17 mouse cellular contexts compared by ENCODE assay signal in the genomic region with DNA sequence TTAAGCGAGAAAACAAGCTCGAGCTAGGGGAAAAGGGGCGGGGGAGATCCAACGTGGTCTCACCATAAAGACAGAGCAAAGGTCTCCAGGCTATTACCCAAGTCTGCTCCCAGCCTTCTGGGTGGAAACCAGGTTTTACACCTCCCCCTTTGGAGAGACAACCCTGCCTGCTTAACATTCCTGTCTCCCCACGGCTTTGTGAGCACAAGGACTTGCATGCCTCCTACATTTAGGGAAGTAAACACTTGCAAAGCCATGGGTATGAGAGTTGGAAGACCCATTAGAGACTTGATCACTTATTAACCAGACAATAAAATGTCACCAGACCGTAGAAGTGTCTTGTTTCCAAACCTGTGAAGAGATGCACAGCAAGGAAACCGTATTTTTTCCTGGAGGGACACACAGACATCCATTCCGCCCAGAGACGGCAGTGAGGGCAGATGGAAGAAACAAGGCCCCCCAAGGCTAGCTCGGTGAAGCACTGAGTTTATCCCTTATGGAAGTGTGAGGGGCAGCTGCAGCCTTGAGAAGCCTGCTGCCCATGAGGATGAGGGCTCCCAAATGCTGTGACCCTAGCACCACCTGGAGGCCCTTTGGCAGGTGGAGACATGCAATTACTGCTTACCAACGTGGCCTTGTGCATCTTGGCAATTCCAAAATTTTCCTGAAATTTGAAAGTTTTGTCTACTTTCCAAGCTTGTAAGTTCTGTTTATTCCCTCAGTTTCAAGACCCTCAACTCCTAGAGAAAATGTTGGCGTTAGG. TPM values are rescaled to one million over a fixed set of nuclear protein-coding genes. Genes with fewer than 3 reads are reported as not detected.
A peak's percentile ranks its signal among the peaks of the same experiment; 100 is the strongest.
DNase-seq lines count a peak whose midpoint lies in the region; ATAC-seq and TF ChIP-seq lines count a peak whose summit lies in the region.
"Had no signal": no experiment of that assay in that cellular context is flagged by ENCODE, and none has a peak within 500 bp of the region (broad histone marks: within the 10 kb centered on the region; RNA-seq: fewer than 3 reads in every experiment).

No protein-coding gene starts in this region.

- H3K4me1 ChIP-seq in hindbrain, postnatal 0 days (ENCODE audit: insufficient read depth, low read length) = no peaks in the 10 kb centered on the region
- H3K4me1 ChIP-seq in hindbrain, embryonic 13.5 days (replicated peaks) = no peaks in the 10 kb centered on the region
- no peaks in the 10 kb centered on the region for H3K4me1 ChIP-seq in spleen, adult 2 months (ENCODE audit: control insufficient read depth, insufficient read depth, insufficient read length)
- 0 out of 2 replicates have a peak, but pooled peaks cover 6% of the 10 kb centered on the region for H3K4me1 ChIP-seq in intestine, embryonic 15.5 days (replicated peaks)
- H3K4me1 ChIP-seq: limb, embryonic 13.5 days; neural tube, embryonic 15.5 days had no signal

- 75% methylated on average over 12 of the region's 12 CpGs for WGBS in hindbrain, postnatal 0 days
- 71% methylated on average over 12 of the region's 12 CpGs for WGBS in hindbrain, embryonic 13.5 days
- WGBS in spleen, adult 2 months = 70% methylated on average over 12 of the region's 12 CpGs
- WGBS in intestine, embryonic 15.5 days = 51% methylated on average over 12 of the region's 12 CpGs

- H3K9ac ChIP-seq in hindbrain, postnatal 0 days (replicated peaks; ENCODE audit: low read length) = no peak overlapping the region
- no peak overlapping the region for H3K9ac ChIP-seq in hindbrain, embryonic 13.5 days
- no peak overlapping the region for H3K9ac ChIP-seq in intestine, embryonic 15.5 days
- H3K9ac ChIP-seq: heart, embryonic 15.5 days; limb, embryonic 13.5 days; neural tube, embryonic 15.5 days had no signal

- no peaks in the 10 kb centered on the region for H3K36me3 ChIP-seq in hindbrain, postnatal 0 days (ENCODE audit: insufficient read depth, low read length)
- H3K36me3 ChIP-seq in hindbrain, embryonic 13.5 days = no peaks in the 10 kb centered on the region
- H3K36me3 ChIP-seq in spleen, adult 2 months (ENCODE audit: control insufficient read depth, insufficient read depth, low read length) = no peaks in the 10 kb centered on the region
- no peaks in the 10 kb centered on the region for H3K36me3 ChIP-seq in intestine, embryonic 15.5 days
- H3K36me3 ChIP-seq: G1E; heart, embryonic 15.5 days; limb, embryonic 13.5 days; neural tube, embryonic 15.5 days had no signal

- DNase-seq in hindbrain, postnatal 0 days (ENCODE audit: low spot score) = peak; percentile 31
- no peak for DNase-seq in spleen, adult 2 months (ENCODE audit: low read depth in 1 of 2, low spot score in 2 of 2)
- DNase-seq in spleen, postnatal 14 days (ENCODE audit: low spot score in 2 of 2) = no peak
- peak; percentile 77 for DNase-seq in yolk sac, embryonic 10.5 days (ENCODE audit: low spot score)
- DNase-seq in spleen, adult 18-20 months = no peak
- DNase-seq in right cerebral cortex, postnatal 36 days (ENCODE audit: low spot score in 2 of 2) = no peak
- DNase-seq: adrenal gland, adult 8-10 months; cerebellum, adult 11-12 months had no signal

- no peak overlapping the region for H3K27ac ChIP-seq in hindbrain, postnatal 0 days
- H3K27ac ChIP-seq in hindbrain, embryonic 13.5 days = no peak overlapping the region
- H3K27ac ChIP-seq in spleen, adult 2 months (ENCODE audit: insufficient read depth, low read length) = no peak overlapping the region
- no peak overlapping the region for H3K27ac ChIP-seq in intestine, embryonic 15.5 days
- H3K27ac ChIP-seq: heart, embryonic 15.5 days; limb, embryonic 13.5 days; neural tube, embryonic 15.5 days had no signal

- no peak overlapping the region for H3K4me3 ChIP-seq in hindbrain, postnatal 0 days (ENCODE audit: low read length)
- H3K4me3 ChIP-seq in hindbrain, embryonic 13.5 days = no peak overlapping the region
- no peak overlapping the region for H3K4me3 ChIP-seq in spleen, adult 2 months (ENCODE audit: extremely low read depth, insufficient read depth, insufficient read length)
- H3K4me3 ChIP-seq in intestine, embryonic 15.5 days (replicated peaks) = no peak overlapping the region
- H3K4me3 ChIP-seq: heart, embryonic 15.5 days; limb, embryonic 13.5 days; neural tube, embryonic 15.5 days had no signal

- no peaks in the 10 kb centered on the region for H3K27me3 ChIP-seq in hindbrain, postnatal 0 days (ENCODE audit: insufficient read depth, low read length)
- H3K27me3 ChIP-seq in hindbrain, embryonic 13.5 days = no peaks in the 10 kb centered on the region
- no peaks in the 10 kb centered on the region for H3K27me3 ChIP-seq in spleen, adult 2 months (ENCODE audit: control insufficient read depth, insufficient read depth, low read length)
- H3K27me3 ChIP-seq in intestine, embryonic 15.5 days (replicated peaks) = no peaks in the 10 kb centered on the region
- H3K27me3 ChIP-seq: limb, embryonic 13.5 days; neural tube, embryonic 15.5 days had no signal

- ATAC-seq in hindbrain, postnatal 0 days = no peak
- ATAC-seq in hindbrain, embryonic 13.5 days (ENCODE audit: low FRiP score) = no peak
- peak; percentile 82 for ATAC-seq in intestine, embryonic 15.5 days

- TF ChIP-seq POLR2A in spleen, adult 2 months (IDR thresholded peaks at IDR 0.05; ENCODE audit: low read depth, low read length) = no peak

- no peak overlapping the region for H3K4me2 ChIP-seq in hindbrain, postnatal 0 days (ENCODE audit: low read depth, low read length)
- no peak overlapping the region for H3K4me2 ChIP-seq in hindbrain, embryonic 13.5 days
- H3K4me2 ChIP-seq in intestine, embryonic 15.5 days (replicated peaks) = no peak overlapping the region; the same call in 1 of the 2 replicates
- H3K4me2 ChIP-seq: heart, embryonic 15.5 days; limb, embryonic 13.5 days; midbrain, embryonic 11.5 days; neural tube, embryonic 15.5 days had no signal

- peak; percentile 39; the same call in 1 of the 2 replicates for TF ChIP-seq CTCF in hindbrain, postnatal 0 days (IDR thresholded peaks at IDR 0.05; ENCODE audit: low read depth)
- TF ChIP-seq CTCF in spleen, adult 2 months (IDR thresholded peaks at IDR 0.05; ENCODE audit: extremely low read depth, insufficient read depth, insufficient read length, insufficient replicate concordance) = peak; percentile 26; the same call in 1 of the 2 replicates

- no peaks in the 10 kb centered on the region for H3K9me3 ChIP-seq in hindbrain, postnatal 0 days (ENCODE audit: low read length)
- no peaks in the 10 kb centered on the region for H3K9me3 ChIP-seq in hindbrain, embryonic 13.5 days
- no peaks in the 10 kb centered on the region for H3K9me3 ChIP-seq in intestine, embryonic 15.5 days
- H3K9me3 ChIP-seq: heart, embryonic 15.5 days; limb, embryonic 13.5 days; neural tube, embryonic 15.5 days had no signal

RNA-seq across cellular contexts. Expression of gene Rtp1, which starts 8.7 kb away (rescaled TPM):
- total RNA-seq in hindbrain, postnatal 0 days (2014; rRNA removed) = 0.29 and 0.99 TPM in 2 replicates
- polyA plus RNA-seq in hindbrain, postnatal 0 days (2015; fragmentation: Nextera tagmentation; extraction: Ambion mirVana) = 0.21 and 0.36 TPM in 2 replicates
- 0.10 and 0.12 TPM in 2 replicates for polyA plus RNA-seq in hindbrain, embryonic 13.5 days (2015; fragmentation: Nextera tagmentation; extraction: Ambion mirVana)
- not detected in 2 replicates for polyA plus RNA-seq in spleen, adult 2 months (2012; rRNA removed)
- not detected in 2 replicates for polyA plus RNA-seq in intestine, embryonic 15.5 days (2015; fragmentation: Nextera tagmentation; extraction: Ambion mirVana)
- total RNA-seq: adrenal gland, adult 8-10 months; gastrocnemius, adult 8-10 months had no signal
- polyA plus RNA-seq: G1E; heart, embryonic 15.5 days; large intestine, adult 2 months; limb, embryonic 13.5 days; midbrain, embryonic 11.5 days; neural tube, embryonic 15.5 days had no signal

Comparison
In these comparisons a context has a peak if more than half of its experiments do, and no peak if none do; other contexts are left out.
1. DNase-seq: peak in hindbrain, postnatal 0 days (single experiment) and yolk sac, embryonic 10.5 days (single experiment); none in spleen, adult 2 months (0 of 2), spleen, postnatal 14 days (0 of 2), spleen, adult 18-20 months (0 of 2) and right cerebral cortex, postnatal 36 days (0 of 2).